Mouse (Mus musculus) cortical plate, adult 2 months (tissue): ENCODE data around the gene Cbr4.

ENCODE experiments used
- CTCF ChIP-seq: fragments of 200-500 bp; IDR thresholded peaks from 2 replicates; pipeline ENCODE4 v1.5.1; 2011; ENCODE audit warnings: mild to moderate bottlenecking, control low read depth, low read length; ENCODE audit not compliant: insufficient read depth; ENCODE audit errors: extremely low read depth
- POLR2A ChIP-seq: fragments of 200-500 bp; IDR thresholded peaks from 2 replicates; pipeline ENCODE4 v1.6.1; 2011; ENCODE audit warnings: mild to moderate bottlenecking, low read length, control low read depth; ENCODE audit not compliant: insufficient read depth; ENCODE audit errors: extremely low read depth

- TF ChIP-seq CTCF = no peak
- TF ChIP-seq POLR2A = no peak
These were observed 65.3 kb downstream of the Cbr4 start for GRCm38 (mm10) chr8:61552755-61553402.
